Mouse (Mus musculus) bone marrow, adult 2 months (tissue): ENCODE data around the gene Ang5.
"Not testable (repeated sequence)": the region's sequence is repeated elsewhere in the genome, so short reads cannot be mapped to it uniquely, and the experiment has no call there.

Experiments
- CTCF ChIP-seq: fragments of 200-500 bp; IDR thresholded peaks from 2 replicates; pipeline ENCODE4 v1.5.1; 2011; ENCODE audit warnings: low read length, control low read depth; ENCODE audit not compliant: control insufficient read depth, insufficient read depth
- POLR2A ChIP-seq: fragments of 200-500 bp; IDR thresholded peaks from 2 replicates; pipeline ENCODE4 v1.6.1; 2011; ENCODE audit warnings: low read depth, mild to moderate bottlenecking, control low read depth, low read length, borderline replicate concordance; ENCODE audit not compliant: control insufficient read depth

- TF ChIP-seq CTCF, POLR2A: not testable (repeated sequence)
Measured at GRCm38 (mm10) chr14:43953382-43953781, 3.5 kb upstream of the Ang5 start.
